ENCODE assay signal across 23 mouse cellular contexts in genomic region chr13:13581988-13582387, GRCm38 (mm10). TPM values are rescaled to one million over a fixed set of nuclear protein-coding genes. Genes with fewer than 3 reads are reported as not detected.
DNase-seq lines count a peak whose midpoint lies in the region; ATAC-seq lines count a peak whose summit lies in the region.
"Had no signal": no experiment of that assay in that cellular context is flagged by ENCODE, and none has a peak within 500 bp of the region (broad histone marks: within the 10 kb centered on the region; RNA-seq: fewer than 3 reads in every experiment).

No protein-coding gene starts in this region.

- WGBS in forebrain, embryonic 11.5 days = 74% methylated on average over 4 of the region's 4 CpGs
- WGBS in neural tube, embryonic 15.5 days = 82% methylated on average over 4 of the region's 4 CpGs

- no peaks in the 10 kb centered on the region for H3K27me3 ChIP-seq in forebrain, embryonic 11.5 days (ENCODE audit: control insufficient read depth, insufficient read depth, low read length)
- no peaks in the 10 kb centered on the region for H3K27me3 ChIP-seq in neural tube, embryonic 15.5 days (replicated peaks)
- H3K27me3 ChIP-seq: embryonic facial prominence, embryonic 13.5 days; forebrain, embryonic 13.5 days; hindbrain, embryonic 12.5 days had no signal

- intact Hi-C loops in gastrocnemius, postnatal 14 days (cut with DNase I; ENCODE audit: low total_unique reads) = no loop called here

- H3K4me2 ChIP-seq in forebrain, embryonic 11.5 days (ENCODE audit: low read depth, low read length, severe bottlenecking) = no peak overlapping the region
- H3K4me2 ChIP-seq in neural tube, embryonic 15.5 days = no peak overlapping the region
- H3K4me2 ChIP-seq: embryonic facial prominence, embryonic 13.5 days; forebrain, embryonic 13.5 days; hindbrain, embryonic 12.5 days had no signal

- DNase-seq in urinary bladder, postnatal 36 days (ENCODE audit: low spot score in 2 of 2) = no peak
- DNase-seq in forebrain, embryonic 11.5 days (ENCODE audit: low spot score) = no peak
- DNase-seq in gastrocnemius, postnatal 14 days = no peak
- DNase-seq: adrenal gland, postnatal 10 days; B cell, adult 2 months; cerebellum, adult 18-20 months; cerebellum, adult 9-11 months; cerebellum, postnatal 36 days; forebrain, postnatal 0 days; gastrocnemius, adult 2 months; gastrocnemius, postnatal 36 days; heart, adult 18-20 months; heart, postnatal 10 days; heart, postnatal 4 days had no signal

- no peak overlapping the region for H3K9ac ChIP-seq in forebrain, embryonic 11.5 days (ENCODE audit: low read length)
- no peak overlapping the region for H3K9ac ChIP-seq in neural tube, embryonic 15.5 days (replicated peaks)
- H3K9ac ChIP-seq: embryonic facial prominence, embryonic 13.5 days; forebrain, embryonic 13.5 days; forebrain, postnatal 0 days; hindbrain, embryonic 12.5 days had no signal

- no peak overlapping the region for H3K4me3 ChIP-seq in forebrain, embryonic 11.5 days (ENCODE audit: low read depth, low read length)
- no peak overlapping the region for H3K4me3 ChIP-seq in neural tube, embryonic 15.5 days (replicated peaks)
- H3K4me3 ChIP-seq: embryonic facial prominence, embryonic 13.5 days; forebrain, embryonic 13.5 days; gastrocnemius, adult 2 months; heart, embryonic 10.5 days; hindbrain, embryonic 12.5 days had no signal

- no peaks in the 10 kb centered on the region for H3K9me3 ChIP-seq in forebrain, embryonic 11.5 days (ENCODE audit: control insufficient read depth, low read length)
- H3K9me3 ChIP-seq in neural tube, embryonic 15.5 days (replicated peaks) = no peaks in the 10 kb centered on the region
- H3K9me3 ChIP-seq: embryonic facial prominence, embryonic 13.5 days; forebrain, embryonic 13.5 days; heart, embryonic 10.5 days; hindbrain, embryonic 12.5 days had no signal

- no peaks in the 10 kb centered on the region for H3K36me3 ChIP-seq in forebrain, embryonic 11.5 days (ENCODE audit: control insufficient read depth, insufficient read depth, low read length)
- no peaks in the 10 kb centered on the region for H3K36me3 ChIP-seq in neural tube, embryonic 15.5 days
- H3K36me3 ChIP-seq: embryonic facial prominence, embryonic 13.5 days; heart, embryonic 10.5 days; hindbrain, embryonic 12.5 days had no signal

- ATAC-seq in CD4-positive, CD25-positive, alpha-beta regulatory T cell, adult 4 months = peak; percentile 45
- ATAC-seq in granulocyte monocyte progenitor cell, adult 5-6 weeks (replicated peaks; ENCODE audit: poor library complexity, severe bottlenecking) = peak; percentile 73
- ATAC-seq in megakaryocyte progenitor cell, adult 5-6 weeks (replicated peaks; ENCODE audit: poor library complexity) = peak; percentile 83
- ATAC-seq in forebrain, embryonic 11.5 days (replicated peaks; ENCODE audit: low FRiP score) = no peak
- no peak for ATAC-seq in neural tube, embryonic 15.5 days (ENCODE audit: low FRiP score)
- ATAC-seq: forebrain, embryonic 13.5 days; forebrain, postnatal 0 days; hindbrain, embryonic 16.5 days had no signal

- no peak overlapping the region for H3K27ac ChIP-seq in forebrain, embryonic 11.5 days (ENCODE audit: low read depth, low read length)
- H3K27ac ChIP-seq in neural tube, embryonic 15.5 days (replicated peaks) = no peak overlapping the region
- H3K27ac ChIP-seq: embryonic facial prominence, embryonic 13.5 days; forebrain, embryonic 13.5 days; gastrocnemius, adult 2 months; heart, embryonic 10.5 days; hindbrain, embryonic 12.5 days had no signal

- no peaks in the 10 kb centered on the region for H3K4me1 ChIP-seq in forebrain, embryonic 11.5 days (replicated peaks; ENCODE audit: control insufficient read depth, insufficient read depth, low read length)
- peaks cover 2% of the 10 kb centered on the region; the same call in 1 of the 2 replicates for H3K4me1 ChIP-seq in neural tube, embryonic 15.5 days
- H3K4me1 ChIP-seq: forebrain, embryonic 13.5 days; heart, embryonic 10.5 days had no signal

RNA-seq across cellular contexts. Expression of gene Lyst, which starts 8.2 kb away (rescaled TPM):
- 10 to 100 TPM in 1 of 2 experiments, 1 to 10 TPM in 1; 9.0 to 10.5 TPM for polyA plus RNA-seq in CD4-positive, CD25-positive, alpha-beta regulatory T cell, adult 4 months (2017; shearing (Covaris generic))
- total RNA-seq in granulocyte monocyte progenitor cell, adult 5-6 weeks (2014; fragmentation: Nextera tagmentation) = 68.7 and 69.9 TPM in 2 replicates
- total RNA-seq in granulocyte monocyte progenitor cell, adult 5-6 weeks (2017) = 77.8 and 90.0 TPM in 2 replicates
- 55.4 and 68.7 TPM in 2 replicates for total RNA-seq in megakaryocyte progenitor cell, adult 5-6 weeks (2015)
- total RNA-seq in megakaryocyte progenitor cell, adult 5-6 weeks (2017) = 48.7 and 55.6 TPM in 2 replicates
- polyA plus RNA-seq in forebrain, embryonic 11.5 days (2014; fragmentation: Nextera tagmentation; extraction: Ambion mirVana) = 3.5 and 4.4 TPM in 2 replicates
- total RNA-seq in gastrocnemius, postnatal 14 days (2021) = 1 to 10 TPM; 4.4 to 7.5 TPM
- 4.0 and 4.7 TPM in 2 replicates for polyA plus RNA-seq in neural tube, embryonic 15.5 days (2015; fragmentation: Nextera tagmentation; extraction: Ambion mirVana)

Comparison
In these comparisons a context has a peak if more than half of its experiments do, and no peak if none do; other contexts are left out.
1. ATAC-seq: peak in CD4-positive, CD25-positive, alpha-beta regulatory T cell, adult 4 months (single experiment), granulocyte monocyte progenitor cell, adult 5-6 weeks (single experiment) and megakaryocyte progenitor cell, adult 5-6 weeks (single experiment); none in forebrain, embryonic 11.5 days (single experiment) and neural tube, embryonic 15.5 days (single experiment).
2. RNA of gene Lyst, which starts 8.2 kb away (total RNA-seq): 68.7 to 90.0 TPM in granulocyte monocyte progenitor cell, adult 5-6 weeks and 48.7 to 68.7 TPM in megakaryocyte progenitor cell, adult 5-6 weeks; 4.4 to 7.5 TPM in gastrocnemius, postnatal 14 days; every median in the first group is over 4 times any median in the second.